Mouse (Mus musculus) ES-E14 (cell line): Measurements from ENCODE around the gene Bax.
"Not testable (repeated sequence)": the region's sequence is repeated elsewhere in the genome, so short reads cannot be mapped to it uniquely, and the experiment has no call there.

Source experiments
- HCFC1 ChIP-seq: IDR thresholded peaks from 2 replicates; pipeline ENCODE4 v1.6.1; 2012; ENCODE audit warnings: low read length, inconsistent platforms, borderline replicate concordance; ENCODE audit not compliant: insufficient read depth
- ZC3H11A ChIP-seq: IDR thresholded peaks from 2 replicates; pipeline ENCODE4 v1.6.1; 2012; ENCODE audit warnings: low read depth, mild to moderate bottlenecking, inconsistent platforms, low read length, borderline replicate concordance
- ZNF384 ChIP-seq: IDR thresholded peaks from 2 replicates; pipeline ENCODE4 v1.6.1; 2012; ENCODE audit warnings: low read depth, low read length, inconsistent platforms

GRCm38 (mm10) chr7:45459564-45460140 lies 7.0 kb downstream of the Bax start, which contains the start of gene Ftl1:
- TF ChIP-seq ZNF384, ZC3H11A: not testable (repeated sequence)
- peak; percentile 50; the same call in 1 of the 2 replicates for TF ChIP-seq HCFC1
